9 mouse cellular contexts compared by ENCODE assay signal in the genomic region with DNA sequence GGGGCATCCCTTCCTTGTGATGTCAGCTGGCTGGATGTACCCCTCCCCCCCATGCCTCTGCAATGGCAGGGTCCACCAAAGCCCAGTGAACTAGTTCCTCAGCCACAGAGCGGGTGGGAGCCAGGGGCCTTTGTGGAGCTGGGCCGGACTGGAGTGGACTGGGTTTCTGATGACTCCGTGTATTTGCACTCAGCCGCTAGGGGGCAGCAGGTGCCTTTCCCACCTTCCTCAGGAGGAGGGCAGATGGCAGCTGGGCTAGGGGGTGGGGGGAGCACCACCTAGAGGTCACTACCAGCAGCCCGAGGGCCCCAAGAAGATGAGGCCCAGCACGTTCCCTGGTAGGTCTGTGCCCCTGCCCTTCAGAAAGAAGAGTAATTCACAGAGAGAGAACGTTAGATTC. TPM values are rescaled to one million over a fixed set of nuclear protein-coding genes. Genes with fewer than 3 reads are reported as not detected.
DNase-seq lines count a peak whose midpoint lies in the region; ATAC-seq and TF ChIP-seq lines count a peak whose summit lies in the region.
"Had no signal": no experiment of that assay in that cellular context is flagged by ENCODE, and none has a peak within 500 bp of the region (broad histone marks: within the 10 kb centered on the region; RNA-seq: fewer than 3 reads in every experiment).

No protein-coding gene starts in this region.

- H3K36me3 ChIP-seq in E14TG2a.4 (ENCODE audit: insufficient read depth, low read length) = peaks cover 27% of the 10 kb centered on the region
- no peaks in the 10 kb centered on the region for H3K36me3 ChIP-seq in heart, embryonic 16.5 days (ENCODE audit: control insufficient read depth, insufficient read depth)
- no peaks in the 10 kb centered on the region for H3K36me3 ChIP-seq in liver, embryonic 16.5 days (ENCODE audit: control insufficient read depth, insufficient read depth)

- DNase-seq in c-Kit-negative CD71-positive TER-119-positive erythroid progenitor cells, embryonic 14.5 days (ENCODE audit: low read depth, low spot score) = peak; percentile 20
- peak; percentile 38 for DNase-seq in fibroblast of lung, adult 2 months (ENCODE audit: low read depth)
- DNase-seq in kidney, postnatal 4 days = peak; percentile 92 to 93
- DNase-seq in ovary, adult 18-20 months (ENCODE audit: low spot score) = peak; percentile 54
- peak; percentile 65 to 68 for DNase-seq in thymus, adult 18-20 months

- H3K4me2 ChIP-seq in heart, embryonic 16.5 days (ENCODE audit: low read depth, low read length) = no peak overlapping the region
- H3K4me2 ChIP-seq in liver, embryonic 16.5 days (ENCODE audit: low read depth, low read length) = no peak overlapping the region
- H3K4me2 ChIP-seq: limb, embryonic 15.5 days had no signal

- 6% methylated on average over 7 of the region's 7 CpGs for WGBS in heart, embryonic 16.5 days
- 3% methylated on average over 7 of the region's 7 CpGs for WGBS in liver, embryonic 16.5 days (ENCODE audit: insufficient replicate concordance)

- H3K4me1 ChIP-seq in E14TG2a.4 (replicated peaks; ENCODE audit: low read depth, low read length) = peaks cover 85% of the 10 kb centered on the region
- peaks cover 3% of the 10 kb centered on the region; the same call in 1 of the 2 replicates for H3K4me1 ChIP-seq in heart, embryonic 16.5 days (ENCODE audit: control insufficient read depth, insufficient read depth, low read length)
- no peaks in the 10 kb centered on the region for H3K4me1 ChIP-seq in liver, embryonic 16.5 days (ENCODE audit: control insufficient read depth, low read depth, low read length)

- no peak overlapping the region for H3K27ac ChIP-seq in heart, embryonic 16.5 days (ENCODE audit: low read length)
- H3K27ac ChIP-seq in liver, embryonic 16.5 days (ENCODE audit: low read length) = no peak overlapping the region
- H3K27ac ChIP-seq: limb, embryonic 15.5 days had no signal

- H3K4me3 ChIP-seq in E14TG2a.4 (replicated peaks; ENCODE audit: low read length) = no peak overlapping the region
- no peak overlapping the region for H3K4me3 ChIP-seq in heart, embryonic 16.5 days (ENCODE audit: low read length)
- no peak overlapping the region for H3K4me3 ChIP-seq in liver, embryonic 16.5 days (ENCODE audit: low read depth, low read length)
- H3K4me3 ChIP-seq: limb, embryonic 15.5 days had no signal

- peak; percentile 74 for TF ChIP-seq CTCF in E14TG2a.4 (conservative IDR thresholded peaks at IDR 0.05; ENCODE audit: low read length)

- no peaks in the 10 kb centered on the region for H3K9me3 ChIP-seq in E14TG2a.4 (ENCODE audit: low read length)
- no peaks in the 10 kb centered on the region for H3K9me3 ChIP-seq in heart, embryonic 16.5 days (replicated peaks; ENCODE audit: control insufficient read depth, low read length)
- no peaks in the 10 kb centered on the region for H3K9me3 ChIP-seq in liver, embryonic 16.5 days (replicated peaks; ENCODE audit: control insufficient read depth, low read length)
- H3K9me3 ChIP-seq: limb, embryonic 15.5 days had no signal

- H3K27me3 ChIP-seq in E14TG2a.4 (ENCODE audit: insufficient read depth, low read length) = no peaks in the 10 kb centered on the region
- H3K27me3 ChIP-seq in heart, embryonic 16.5 days (ENCODE audit: control insufficient read depth, insufficient read depth, low read length) = 0 out of 2 replicates have a peak, but pooled peaks cover 2% of the 10 kb centered on the region
- no peaks in the 10 kb centered on the region for H3K27me3 ChIP-seq in liver, embryonic 16.5 days (ENCODE audit: control insufficient read depth, insufficient read depth, low read depth, low read length)
- H3K27me3 ChIP-seq: limb, embryonic 15.5 days had no signal

- no peak overlapping the region for H3K9ac ChIP-seq in heart, embryonic 16.5 days (ENCODE audit: low read length)
- H3K9ac ChIP-seq in liver, embryonic 16.5 days (ENCODE audit: low read depth, low read length) = no peak overlapping the region
- H3K9ac ChIP-seq: limb, embryonic 15.5 days had no signal

- ATAC-seq in heart, embryonic 16.5 days (replicated peaks; ENCODE audit: extremely low read depth, insufficient read depth, low FRiP score) = 0 out of 2 replicates have a peak, but pooled peaks have one; percentile 33
- ATAC-seq in liver, embryonic 16.5 days (ENCODE audit: low read depth) = peak; percentile 57; the same call in 1 of the 2 replicates

RNA-seq across cellular contexts. Expression of a gene that starts 17.2 kb away (rescaled TPM):
- 15.8 and 17.5 TPM in 2 replicates for polyA plus RNA-seq in heart, embryonic 16.5 days (2015; fragmentation: Nextera tagmentation; extraction: Ambion mirVana)
- 26.1 and 27.0 TPM in 2 replicates for polyA plus RNA-seq in liver, embryonic 16.5 days (2015; fragmentation: Nextera tagmentation; extraction: Ambion mirVana)

RNA-seq across cellular contexts. Expression of a gene that starts 17.4 kb away (rescaled TPM):
- polyA plus RNA-seq in heart, embryonic 16.5 days (2015; fragmentation: Nextera tagmentation; extraction: Ambion mirVana) = 24.5 and 25.8 TPM in 2 replicates
- 9.7 and 10.8 TPM in 2 replicates for polyA plus RNA-seq in liver, embryonic 16.5 days (2015; fragmentation: Nextera tagmentation; extraction: Ambion mirVana)

Comparison
In these comparisons a context has a peak if more than half of its experiments do, and no peak if none do; other contexts are left out.
1. DNase-seq: peak in every context shown above with its lines; median percentile 92 in kidney, postnatal 4 days; 66 in thymus, adult 18-20 months; 54 in ovary, adult 18-20 months; 38 in fibroblast of lung, adult 2 months; 20 in c-Kit-negative CD71-positive TER-119-positive erythroid progenitor cells, embryonic 14.5 days.